8 mouse cellular contexts compared by ENCODE assay signal in genomic region chr11:102924557-102925350, GRCm38 (mm10). TPM values are rescaled to one million over a fixed set of nuclear protein-coding genes. Genes with fewer than 3 reads are reported as not detected.
DNase-seq lines count a peak whose midpoint lies in the region; ATAC-seq lines count a peak whose summit lies in the region.

Gene Kif18b, minus strand, starts transcription at chr11:102925124.

- peak within 1 kb of the TSS; percentile 87 for H3K27ac ChIP-seq in hindbrain, embryonic 12.5 days

- H3K4me1 ChIP-seq in hindbrain, embryonic 12.5 days, result peaks cover 25% of the 10 kb centered on the region

- no peaks in the 10 kb centered on the region for H3K36me3 ChIP-seq in hindbrain, embryonic 12.5 days

- peak; percentile 98 for DNase-seq in NIH3T3 (ENCODE audit: low read depth)
- peak; percentile 96 to 97 for DNase-seq in cerebellum, postnatal 10 days
- DNase-seq in frontal cortex, postnatal 10 days (ENCODE audit: low spot score in 2 of 2), result peak; percentile 89 to 93
- DNase-seq in layer of hippocampus, postnatal 14 days (ENCODE audit: low spot score in 2 of 2), result peak; percentile 89 to 96
- peak; percentile 96 for DNase-seq in lung, postnatal 14 days
- peak; percentile 74 for DNase-seq in retina, adult 2 months (ENCODE audit: low read depth, low spot score)
- DNase-seq in thymus, postnatal 36 days, result peak; percentile 91 to 93

- WGBS in hindbrain, embryonic 12.5 days, result under 1% methylated on average over 62 of the region's 62 CpGs

- peak; percentile 88 for ATAC-seq in hindbrain, embryonic 12.5 days (ENCODE audit: low FRiP score)

- H3K27me3 ChIP-seq in hindbrain, embryonic 12.5 days, result no peaks in the 10 kb centered on the region

- peak within 1 kb of the TSS; percentile 76 for H3K4me3 ChIP-seq in hindbrain, embryonic 12.5 days

- H3K9me3 ChIP-seq in hindbrain, embryonic 12.5 days (replicated peaks), result no peaks in the 10 kb centered on the region

- peak within 1 kb of the TSS; percentile 70 for H3K9ac ChIP-seq in hindbrain, embryonic 12.5 days

- H3K4me2 ChIP-seq in hindbrain, embryonic 12.5 days (replicated peaks), result peak within 1 kb of the TSS; percentile 74

RNA-seq across cellular contexts. Expression of gene Kif18b, which starts in this region (rescaled TPM):
- polyA plus RNA-seq in hindbrain, embryonic 12.5 days (2016; fragmentation: Nextera tagmentation; extraction: Ambion mirVana), result 6.6 and 7.8 TPM in 2 replicates
- total RNA-seq in layer of hippocampus, postnatal 14 days (2021), result 1 to 10 TPM in 1 of 2 experiments, under 1 TPM in 1; 0.91 to 1.4 TPM

Comparison
In these comparisons a context has a peak if more than half of its experiments do, and no peak if none do; other contexts are left out.
1. Peak in every context shown above with its lines: DNase-seq, ATAC-seq, H3K4me3 ChIP-seq and H3K27ac ChIP-seq.